Mouse (Mus musculus): ENCODE measurements around the gene 1110051M20Rik. TPM values are rescaled to one million over a fixed set of nuclear protein-coding genes. Genes with fewer than 3 reads are reported as not detected.

1110051M20Rik gene
- total RNA-seq (2012; rRNA removed) (23.3 and 26.2 TPM in 2 replicates), total RNA-seq (2014; rRNA removed) (28.7 and 34.0 TPM in 2 replicates), polyA plus RNA-seq (2012; ENCODE audit: insufficient read length, low read depth) (19.5 and 21.1 TPM in 2 replicates)

GRCm38 (mm10) chr2:91444286-91444892, at the start of gene 1110051M20Rik:
Gene 1110051M20Rik, minus strand, starts transcription at chr2:91444704.
- Histone ChIP-seq H3K36me3 (replicated peaks in 1 of 2; ENCODE audit: control insufficient read depth in 1 of 2, insufficient read depth in 1 of 2, low read length in 1 of 2) (peaks cover 0 to 3% of the 10 kb centered on the region in 2 experiments), H3K4me2 (ENCODE audit: insufficient read depth, low read depth, poor library complexity, severe bottlenecking) (peak within 1 kb of the TSS; percentile 95), H3K4me1 (ENCODE audit: control insufficient read depth in 1 of 2, insufficient read depth in 2 of 2) (peaks cover 0 to 16% of the 10 kb centered on the region in 2 experiments; a peak in 2 of 4 replicates), H3K27me3 (replicated peaks) (peaks cover 2% of the 10 kb centered on the region), H3K27ac (ENCODE audit: insufficient read depth, low read depth) (no peak within 1 kb of the TSS), H3K9ac (ENCODE audit: insufficient read depth, low read depth) (peak within 1 kb of the TSS; percentile 56), H3K79me2 (replicated peaks; ENCODE audit: control insufficient read depth, extremely low read depth, insufficient read depth, poor library complexity, severe bottlenecking) (no peaks in the 10 kb centered on the region; the same call in 1 of the 2 replicates), H3K9me3 (replicated peaks; ENCODE audit: low read length) (peaks cover 2% of the 10 kb centered on the region), H3K4me3 (replicated peaks in 1 of 3; ENCODE audit: low read depth in 2 of 3, low read length in 2 of 3, poor library complexity in 1 of 3) (peak within 1 kb of the TSS; percentile 63 to 69 (median 67))
- dilution Hi-C loops (cut with MboI; ENCODE audit: extremely low pct_ligation_motif_present, extremely low pct_unique_long_range_greater_than_20kb, low sequenced_read_pairs) (no loop called here), in situ Hi-C loops (cut with MboI; ENCODE audit: low pct_ligation_motif_present, low pct_unique_long_range_greater_than_20kb, low sequenced_read_pairs) (no loop called here)
- TF ChIP-seq USF2 (conservative IDR thresholded peaks at IDR 0.05; ENCODE audit: low read depth, low read length) = no peak
- TF ChIP-seq TBP (conservative IDR thresholded peaks at IDR 0.05; ENCODE audit: low read depth, low read length) = peak; percentile 85; the same call in 1 of the 2 replicates
- TF ChIP-seq SIN3A (IDR thresholded peaks at IDR 0.05; ENCODE audit: low read length) = peak; percentile 86
- TF ChIP-seq JUN (IDR thresholded peaks at IDR 0.05; ENCODE audit: insufficient read depth, low read depth, low read length) = 0 out of 2 replicates have a peak, but pooled peaks have one; percentile 11
- no peak for TF ChIP-seq UBTF (IDR thresholded peaks at IDR 0.05; ENCODE audit: low read depth, low read length)
- TF ChIP-seq POLR2A (IDR thresholded peaks at IDR 0.05; ENCODE audit: low read depth, low read length) = peak; percentile 63
- peak; percentile 89 for TF ChIP-seq HCFC1 (IDR thresholded peaks at IDR 0.05; ENCODE audit: low read depth, low read length)
- no peak for TF ChIP-seq ZNF384 (IDR thresholded peaks at IDR 0.05; ENCODE audit: low read depth, low read length)
- peak; percentile 61; the same call in 1 of the 2 replicates for TF ChIP-seq TCF12 (IDR thresholded peaks at IDR 0.05; ENCODE audit: low read depth, low read length)
- TF ChIP-seq IRF4 (IDR thresholded peaks at IDR 0.05; ENCODE audit: low read depth, low read length) = peak; percentile 31; the same call in 1 of the 2 replicates
- peak; percentile 87 for TF ChIP-seq ELF1 (IDR thresholded peaks at IDR 0.05; ENCODE audit: low read depth, low read length)
- TF ChIP-seq MEF2A (IDR thresholded peaks at IDR 0.05; ENCODE audit: borderline replicate concordance, low read depth, low read length) = peak; percentile 24; the same call in 1 of the 2 replicates
- TF ChIP-seq MXI1 (IDR thresholded peaks at IDR 0.05; ENCODE audit: low read depth, low read length) = peak; percentile 98
- no peak; the same call in 1 of the 2 replicates for TF ChIP-seq JUND (conservative IDR thresholded peaks at IDR 0.05; ENCODE audit: low read depth, low read length)
- DNase-seq (ENCODE audit: extremely low read depth) = peak; percentile 94

- no peak overlapping the region for H3K4me2 ChIP-seq (ENCODE audit: insufficient read depth, low read depth, poor library complexity, severe bottlenecking)
- H3K36me3 ChIP-seq (replicated peaks in 1 of 2; ENCODE audit: control insufficient read depth in 1 of 2, insufficient read depth in 1 of 2, low read length in 1 of 2) = peaks cover 37 to 39% of the 10 kb centered on the region in 2 experiments
- no peak for DNase-seq (ENCODE audit: extremely low read depth)
- in situ Hi-C loops (cut with MboI; ENCODE audit: low pct_ligation_motif_present, low pct_unique_long_range_greater_than_20kb, low sequenced_read_pairs) (no loop called here), dilution Hi-C loops (cut with MboI; ENCODE audit: extremely low pct_ligation_motif_present, extremely low pct_unique_long_range_greater_than_20kb, low sequenced_read_pairs) (no loop called here)
- no peaks in the 10 kb centered on the region for H3K27me3 ChIP-seq (replicated peaks)
- no peak overlapping the region for H3K4me3 ChIP-seq (replicated peaks in 1 of 3; ENCODE audit: low read depth in 2 of 3, low read length in 2 of 3, poor library complexity in 1 of 3)
- H3K4me1 ChIP-seq (ENCODE audit: control insufficient read depth in 1 of 2, insufficient read depth in 2 of 2) = peaks cover 0 to 8% of the 10 kb centered on the region in 2 experiments; a peak in 2 of 4 replicates
- H3K79me2 ChIP-seq (replicated peaks; ENCODE audit: control insufficient read depth, extremely low read depth, insufficient read depth, poor library complexity, severe bottlenecking) = no peaks in the 10 kb centered on the region
- H3K9me3 ChIP-seq (replicated peaks; ENCODE audit: low read length) = no peaks in the 10 kb centered on the region
- TF ChIP-seq TBP (conservative IDR thresholded peaks at IDR 0.05; ENCODE audit: low read depth, low read length) (no peak), EP300 (IDR thresholded peaks at IDR 0.05; ENCODE audit: low read length) (no peak), PAX5 (IDR thresholded peaks at IDR 0.05; ENCODE audit: low read length) (no peak)
- no peak overlapping the region for H3K27ac ChIP-seq (ENCODE audit: insufficient read depth, low read depth)
- H3K9ac ChIP-seq (ENCODE audit: insufficient read depth, low read depth) = no peak overlapping the region
These were observed 49.5 kb upstream of the 1110051M20Rik start for GRCm38 (mm10) chr2:91493981-91494380.
